Mouse (Mus musculus) liver (tissue): ENCODE measurements around the gene Gpd1.

Experiments used
- DNase-seq: peaks from one replicate; pipeline ENCODE4 v3.0.0-alpha.2; 2020; ENCODE audit warnings: mixed read lengths

Gene Gpd1

GRCm38 (mm10) chr15:99772925-99773324, 55.6 kb downstream of the Gpd1 start:
- no peak for DNase-seq
